Mouse (Mus musculus): ENCODE measurements around the gene Stc2. TPM values are rescaled to one million over a fixed set of nuclear protein-coding genes. Genes with fewer than 3 reads are reported as not detected.

Gene Stc2
- polyA plus RNA-seq, 1 experiment from 2014 or later = 1.5 TPM

DNA sequence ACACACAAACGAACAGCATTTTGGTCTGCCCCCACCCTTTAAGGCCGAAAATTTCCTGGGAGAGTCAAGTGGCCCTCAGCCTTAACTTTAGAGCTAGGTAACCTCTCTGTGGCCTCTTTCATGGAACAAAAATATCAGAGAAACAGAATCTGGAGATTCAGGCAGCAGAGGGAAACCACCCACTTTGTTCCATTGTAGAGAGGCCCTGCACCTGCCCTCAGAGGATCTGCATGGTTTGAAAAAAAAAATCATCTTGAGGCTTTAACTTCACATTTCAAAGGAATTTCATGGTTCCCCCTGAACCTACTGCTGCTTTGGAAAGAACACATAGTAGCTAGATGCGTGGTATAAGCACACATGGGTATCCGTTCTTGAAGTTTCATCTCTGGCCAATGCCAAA is 2.3 kb upstream of the Stc2 start:
- Histone ChIP-seq H3K4me3 (ENCODE audit: low read depth, low read length) (no peak overlapping the region), H3K36me3 (ENCODE audit: insufficient read depth) (no peaks in the 10 kb centered on the region), H3K4me1 (ENCODE audit: insufficient read depth) (peaks cover 9% of the 10 kb centered on the region; the same call in 1 of the 2 replicates), H3K27ac (ENCODE audit: low read depth) (no peak overlapping the region), H3K27me3 (ENCODE audit: insufficient read depth, low read length) (peaks cover 43% of the 10 kb centered on the region), H3K9ac (no peak overlapping the region), H3K9me3 (ENCODE audit: low read depth, low read length) (no peaks in the 10 kb centered on the region), H3K4me2 (no peak overlapping the region)
- no peak for ATAC-seq (ENCODE audit: insufficient read depth)
- TF ChIP-seq CTCF (IDR thresholded peaks at IDR 0.05; ENCODE audit: low read depth) = no peak
- no peak for DNase-seq
- WGBS = 73% methylated on average over 4 of the region's 4 CpGs

DNA sequence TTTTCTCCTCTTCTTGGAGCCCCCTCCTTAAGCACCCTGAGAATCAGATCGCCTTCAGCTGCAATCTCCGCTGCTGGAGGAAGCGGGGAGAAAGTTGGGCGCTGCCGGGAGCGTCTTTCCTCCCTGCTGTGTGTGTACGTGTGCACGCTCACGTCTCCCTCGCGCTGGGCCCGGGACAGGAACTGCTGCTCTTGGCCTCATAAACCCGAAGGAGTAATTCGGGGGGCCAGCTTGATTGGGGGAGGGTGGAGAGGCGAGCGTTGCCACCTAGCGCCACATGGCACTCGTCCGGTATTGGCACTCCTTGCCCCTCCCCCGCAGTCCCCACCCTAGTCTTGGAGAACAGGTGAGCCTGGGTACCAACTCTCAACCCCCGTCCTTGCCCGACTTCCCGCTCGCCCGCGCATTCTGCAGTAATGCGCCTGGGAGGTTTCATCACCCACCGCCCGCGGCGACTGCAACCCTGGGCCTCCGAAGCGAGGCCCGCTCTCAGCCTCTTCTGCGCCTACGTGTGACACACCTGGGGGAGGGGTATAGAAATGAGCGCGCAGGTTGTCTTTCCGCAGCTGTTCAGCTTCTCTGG is 1.5 kb upstream of the Stc2 start:
- H3K36me3 ChIP-seq (ENCODE audit: insufficient read depth) = no peaks in the 10 kb centered on the region
- DNase-seq = peak; percentile 49
- peak overlapping the region; percentile 54 for H3K4me3 ChIP-seq (ENCODE audit: low read depth, low read length)
- no peak for ATAC-seq (ENCODE audit: insufficient read depth)
- 0 out of 2 replicates have a peak overlapping the region, but pooled peaks have one; percentile 23 for H3K9ac ChIP-seq
- H3K4me1 ChIP-seq (ENCODE audit: insufficient read depth) = peaks cover 9% of the 10 kb centered on the region; the same call in 1 of the 2 replicates
- H3K27me3 ChIP-seq (ENCODE audit: insufficient read depth, low read length) = peaks cover 43% of the 10 kb centered on the region
- no peak overlapping the region for H3K27ac ChIP-seq (ENCODE audit: low read depth)
- no peak for TF ChIP-seq CTCF (IDR thresholded peaks at IDR 0.05; ENCODE audit: low read depth)
- peak overlapping the region; percentile 98 for H3K4me2 ChIP-seq
- no peaks in the 10 kb centered on the region for H3K9me3 ChIP-seq (ENCODE audit: low read depth, low read length)
- 2% methylated on average over 39 of the region's 39 CpGs for WGBS

DNA sequence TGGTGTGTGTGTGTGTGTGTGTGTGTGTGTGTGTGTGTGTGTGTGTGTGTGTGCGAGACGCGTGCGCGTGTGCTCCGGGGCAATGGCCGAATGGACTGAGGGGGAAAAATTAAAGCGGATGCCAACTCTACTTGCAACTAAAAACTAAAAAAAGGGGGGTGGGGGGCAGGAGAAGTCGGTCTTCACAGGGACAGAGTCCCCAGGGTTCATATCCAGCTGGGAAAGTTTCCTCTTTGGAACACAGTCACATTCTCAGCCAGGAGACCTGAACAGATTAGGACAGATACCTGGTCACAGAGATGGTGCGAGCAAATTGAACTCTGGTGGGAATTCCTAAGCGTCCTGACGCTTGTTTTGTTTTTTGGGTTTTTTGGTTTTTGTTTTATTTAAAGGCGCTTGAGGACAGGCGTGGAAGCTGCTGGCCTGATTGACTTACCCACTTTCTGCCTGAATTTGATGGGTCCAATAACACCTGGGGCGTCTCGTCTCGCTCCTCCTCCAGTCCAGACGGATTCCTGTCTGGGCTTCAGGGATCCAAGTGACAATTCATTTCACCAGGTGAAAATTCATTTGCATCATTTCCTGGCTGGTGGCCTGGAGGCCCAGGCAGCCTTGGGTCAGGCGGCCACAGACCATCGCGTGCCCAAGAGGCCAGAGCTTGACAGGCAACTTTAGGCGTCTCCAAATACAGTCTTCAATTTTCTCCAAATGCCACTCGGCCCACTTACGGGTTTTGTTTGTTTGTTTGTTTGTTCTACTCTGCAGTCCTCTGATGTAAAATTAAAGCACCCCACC is 759 bp upstream of the Stc2 start:
- H3K4me3 ChIP-seq (ENCODE audit: low read depth, low read length) = peak overlapping the region; percentile 54
- WGBS = 3% methylated on average over 24 of the region's 24 CpGs
- no peak overlapping the region for H3K27ac ChIP-seq (ENCODE audit: low read depth)
- H3K9ac ChIP-seq = no peak overlapping the region
- peaks cover 9% of the 10 kb centered on the region; the same call in 1 of the 2 replicates for H3K4me1 ChIP-seq (ENCODE audit: insufficient read depth)
- H3K36me3 ChIP-seq (ENCODE audit: insufficient read depth) = no peaks in the 10 kb centered on the region
- H3K9me3 ChIP-seq (ENCODE audit: low read depth, low read length) = no peaks in the 10 kb centered on the region
- H3K27me3 ChIP-seq (ENCODE audit: insufficient read depth, low read length) = peaks cover 43% of the 10 kb centered on the region
- ATAC-seq (ENCODE audit: insufficient read depth) (0 out of 2 replicates have a peak, but pooled peaks have one; percentile 5), DNase-seq (no peak)
- no peak for TF ChIP-seq CTCF (IDR thresholded peaks at IDR 0.05; ENCODE audit: low read depth)
- H3K4me2 ChIP-seq = peak overlapping the region; percentile 98

- WGBS = under 1% methylated on average over 50 of the region's 50 CpGs
- Histone ChIP-seq H3K4me2 (peak overlapping the region; percentile 98), H3K27me3 (ENCODE audit: insufficient read depth, low read length) (peaks cover 43% of the 10 kb centered on the region), H3K4me3 (ENCODE audit: low read depth, low read length) (peak overlapping the region; percentile 54), H3K4me1 (ENCODE audit: insufficient read depth) (peaks cover 9% of the 10 kb centered on the region; the same call in 1 of the 2 replicates), H3K36me3 (ENCODE audit: insufficient read depth) (no peaks in the 10 kb centered on the region), H3K27ac (ENCODE audit: low read depth) (peak overlapping the region; percentile 42; the same call in 1 of the 2 replicates), H3K9me3 (ENCODE audit: low read depth, low read length) (no peaks in the 10 kb centered on the region), H3K9ac (peak overlapping the region; percentile 54)
- ATAC-seq (ENCODE audit: insufficient read depth) (peak; percentile 69), DNase-seq (peak; percentile 64)
- no peak for TF ChIP-seq CTCF (IDR thresholded peaks at IDR 0.05; ENCODE audit: low read depth)
Measured at GRCm38 (mm10) chr11:31368965-31369647, 768 bp downstream of the Stc2 start.

DNA sequence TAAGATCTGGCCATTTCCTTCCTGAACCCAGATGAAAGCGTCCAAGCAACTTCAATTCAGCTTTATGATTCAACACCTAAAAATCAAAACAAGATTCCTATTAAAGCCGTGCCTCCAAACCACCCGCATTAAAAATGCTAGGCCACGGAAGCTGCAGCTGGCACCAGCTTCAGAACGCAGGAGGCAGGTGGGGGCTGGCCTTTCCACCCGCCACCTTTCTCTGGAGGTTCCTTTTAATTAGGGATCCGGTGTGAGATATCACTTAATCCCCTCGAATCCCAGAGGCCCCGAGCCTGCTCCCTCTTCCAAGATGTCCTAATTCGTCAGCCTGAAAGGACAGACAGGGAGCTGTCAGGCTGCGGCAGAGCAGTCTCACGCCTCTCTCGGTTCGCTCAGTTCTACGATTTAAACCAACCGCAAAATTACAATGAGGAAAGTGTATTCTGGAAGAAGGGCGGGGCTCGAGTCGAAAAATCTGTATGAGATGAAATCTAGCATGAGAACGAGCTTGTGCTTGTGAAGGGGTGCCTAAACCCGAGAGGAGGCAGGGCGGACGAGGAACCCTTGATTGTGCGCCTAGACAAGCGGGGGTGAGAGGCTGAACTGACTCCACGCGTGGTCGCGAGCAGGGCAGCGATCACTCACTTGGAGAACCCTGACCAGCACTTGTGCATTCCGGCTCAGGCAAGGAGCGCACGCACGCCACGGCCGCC is 1.5 kb downstream of the Stc2 start:
- H3K4me2 ChIP-seq = peak overlapping the region; percentile 98
- ATAC-seq (ENCODE audit: insufficient read depth) (peak; percentile 9; the same call in 1 of the 2 replicates), DNase-seq (peak; percentile 54)
- peak overlapping the region; percentile 54 for H3K4me3 ChIP-seq (ENCODE audit: low read depth, low read length)
- WGBS = 1% methylated on average over 36 of the region's 36 CpGs
- H3K27me3 ChIP-seq (ENCODE audit: insufficient read depth, low read length) = peaks cover 43% of the 10 kb centered on the region
- TF ChIP-seq CTCF (IDR thresholded peaks at IDR 0.05; ENCODE audit: low read depth) = no peak
- peak overlapping the region; percentile 54 for H3K9ac ChIP-seq
- no peak overlapping the region for H3K27ac ChIP-seq (ENCODE audit: low read depth)
- H3K9me3 ChIP-seq (ENCODE audit: low read depth, low read length) = no peaks in the 10 kb centered on the region
- peaks cover 9% of the 10 kb centered on the region; the same call in 1 of the 2 replicates for H3K4me1 ChIP-seq (ENCODE audit: insufficient read depth)
- H3K36me3 ChIP-seq (ENCODE audit: insufficient read depth) = no peaks in the 10 kb centered on the region

- no peaks in the 10 kb centered on the region for H3K9me3 ChIP-seq (ENCODE audit: low read depth, low read length)
- no peak for TF ChIP-seq CTCF (IDR thresholded peaks at IDR 0.05; ENCODE audit: low read depth)
- peaks cover 32% of the 10 kb centered on the region for H3K27me3 ChIP-seq (ENCODE audit: insufficient read depth, low read length)
- H3K36me3 ChIP-seq (ENCODE audit: insufficient read depth) = no peaks in the 10 kb centered on the region
- H3K4me2 ChIP-seq = no peak overlapping the region
- DNase-seq (no peak), ATAC-seq (ENCODE audit: insufficient read depth) (no peak)
- H3K27ac ChIP-seq (ENCODE audit: low read depth) = no peak overlapping the region
- no peak overlapping the region for H3K4me3 ChIP-seq (ENCODE audit: low read depth, low read length)
- 76% methylated on average over 4 of the region's 4 CpGs for WGBS
- H3K9ac ChIP-seq = no peak overlapping the region
- H3K4me1 ChIP-seq (ENCODE audit: insufficient read depth) = peaks cover 9% of the 10 kb centered on the region; the same call in 1 of the 2 replicates
Measured at GRCm38 (mm10) chr11:31366827-31367226, 3.0 kb downstream of the Stc2 start.
